ENCODE assay signal across 11 mouse cellular contexts in the genomic region with DNA sequence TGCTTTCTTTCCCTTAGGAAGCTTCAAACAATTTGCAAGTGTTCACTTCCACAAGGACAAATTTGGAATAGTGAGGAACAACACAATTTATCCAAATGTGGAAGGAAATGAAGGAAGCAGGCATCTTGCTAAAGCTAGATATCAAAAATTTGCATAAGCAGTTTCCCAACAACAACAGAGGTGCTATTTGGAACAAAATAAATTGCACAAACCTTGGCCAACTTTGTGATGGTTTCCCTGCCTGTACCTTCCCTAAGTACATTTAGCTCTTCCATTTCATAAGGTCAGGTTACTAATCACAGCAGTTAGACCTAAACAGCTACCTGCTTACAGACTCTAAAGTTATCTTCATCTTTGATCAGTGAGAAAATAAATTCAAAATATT. TPM values are rescaled to one million over a fixed set of nuclear protein-coding genes. Genes with fewer than 3 reads are reported as not detected.
"Had no signal": no experiment of that assay in that cellular context is flagged by ENCODE, and none has a peak within 500 bp of the region (broad histone marks: within the 10 kb centered on the region; RNA-seq: fewer than 3 reads in every experiment).

No protein-coding gene starts in this region.

- H3K4me1 ChIP-seq: limb, embryonic 13.5 days; liver, embryonic 13.5 days; neural tube, embryonic 15.5 days had no signal

- H3K27me3 ChIP-seq: limb, embryonic 13.5 days; liver, embryonic 13.5 days; neural tube, embryonic 15.5 days had no signal

- DNase-seq: left cerebral cortex, postnatal 4 days; liver, embryonic 13.5 days; lung, adult 18-20 months; right cerebral cortex, adult 18-20 months; right cerebral cortex, postnatal 25 days; thymus, postnatal 4 days had no signal

- H3K27ac ChIP-seq: limb, embryonic 13.5 days; liver, embryonic 13.5 days; neural tube, embryonic 15.5 days; stomach, postnatal 0 days had no signal

- H3K4me3 ChIP-seq: limb, embryonic 13.5 days; liver, embryonic 13.5 days; myocyte; neural tube, embryonic 15.5 days had no signal

- H3K9ac ChIP-seq: limb, embryonic 13.5 days; liver, embryonic 13.5 days; neural tube, embryonic 15.5 days had no signal

- H3K4me2 ChIP-seq: limb, embryonic 13.5 days; liver, embryonic 13.5 days; neural tube, embryonic 15.5 days had no signal

- H3K9me3 ChIP-seq: limb, embryonic 13.5 days; liver, embryonic 13.5 days; neural tube, embryonic 15.5 days had no signal

- H3K36me3 ChIP-seq: limb, embryonic 13.5 days; liver, embryonic 13.5 days; neural tube, embryonic 15.5 days had no signal

RNA-seq across cellular contexts. Expression of a gene that starts 29.9 kb away (rescaled TPM):
- total RNA-seq: megakaryocyte-erythroid progenitor cell, adult 5-6 weeks had no signal
